Mouse (Mus musculus): ENCODE results near the gene Tsga10. TPM values are rescaled to one million over a fixed set of nuclear protein-coding genes. Genes with fewer than 3 reads are reported as not detected.

Gene Tsga10
- polyA plus RNA-seq (2017; shearing (Covaris generic)), result 2.5 TPM

GRCm38 (mm10) chr1:37866286-37866685 lies at the start of gene Tsga10:
TSS of gene Tsga10 (minus strand) at chr1:37866429.

GRCm38 (mm10) chr1:37890025-37890652 lies 23.9 kb upstream of the Tsga10 start, which contains the start of the genes Mitd1 and Mrpl30:
TSS of gene Mitd1 (minus strand) at chr1:37890411.
TSS of gene Mrpl30 (plus strand) at chr1:37890477.

GRCm38 (mm10) chr1:37871704-37872103 lies 5.5 kb upstream of the Tsga10 start, which contains the start of gene Lipt1:
TSS of gene Lipt1 (plus strand) at chr1:37871738.

GRCm38 (mm10) chr1:37719761-37720640 lies 146.2 kb downstream of the Tsga10 start, which contains the start of gene 2010300C02Rik:
TSS of gene 2010300C02Rik (minus strand) at chr1:37720085.

Other genes with a start within 250 kb of the Tsga10 start
- 0.87 TPM for gene 2010300C02Rik, start 146.3 kb downstream of the Tsga10 start, polyA plus RNA-seq (2017; shearing (Covaris generic))
- 1.6 TPM for gene Lipt1, start 5.3 kb upstream of the Tsga10 start, polyA plus RNA-seq (2017; shearing (Covaris generic))
- gene Mitd1, start 24.0 kb upstream of the Tsga10 start, polyA plus RNA-seq (2017; shearing (Covaris generic)), result 58.0 TPM
- 169 TPM for gene Mrpl30, start 24.0 kb upstream of the Tsga10 start, polyA plus RNA-seq (2017; shearing (Covaris generic))
- gene Lyg2, start 50.1 kb upstream of the Tsga10 start, polyA plus RNA-seq (2017; shearing (Covaris generic)), result not detected
- not detected for gene Lyg1, start 91.3 kb upstream of the Tsga10 start, polyA plus RNA-seq (2017; shearing (Covaris generic))
- 89.8 TPM for gene Txndc9, start 131.5 kb upstream of the Tsga10 start, polyA plus RNA-seq (2017; shearing (Covaris generic))
- gene Eif5b, start 131.6 kb upstream of the Tsga10 start, polyA plus RNA-seq (2017; shearing (Covaris generic)), result 23.4 TPM

Measured in naive thymus-derived CD4-positive, alpha-beta T cell, adult 5 months (primary cell).